Mouse (Mus musculus) hindbrain, embryonic 14.5 days (tissue): ENCODE measurements around the gene Zfp446. TPM values are rescaled to one million over a fixed set of nuclear protein-coding genes. Genes with fewer than 3 reads are reported as not detected.
"Not testable (repeated sequence)": the region's sequence is repeated elsewhere in the genome, so short reads cannot be mapped to it uniquely, and the experiment has no call there.

ENCODE experiments used
- ATAC-seq: fragments of 200-750 bp; cut with Nextera tagmentation; 2 replicates; pipeline ENCODE4 v1.8.0; 2017; ENCODE audit warnings: moderate number of reproducible peaks, mild to moderate bottlenecking, moderate TSS enrichment, moderate library complexity; ENCODE audit not compliant: low FRiP score
- DNase-seq: peaks from one replicate; pipeline ENCODE4 v3.0.0-alpha.2; 2015; ENCODE audit warnings: low spot score
- H3K27ac ChIP-seq: fragments of 300-500 bp; sonication (generic); 2 replicates; pipeline ENCODE4 v1.5.1; 2014; ENCODE audit warnings: mild to moderate bottlenecking, moderate library complexity
- H3K27me3 ChIP-seq: fragments of 300-500 bp; sonication (generic); 2 replicates; pipeline ENCODE4 v1.6.1; 2014; ENCODE audit warnings: mild to moderate bottlenecking, low read length, mixed read lengths; ENCODE audit not compliant: control insufficient read depth, insufficient read depth
- H3K36me3 ChIP-seq: fragments of 300-500 bp; sonication (generic); replicated peaks from 2 replicates; pipeline ENCODE4 v1.6.1; 2014; ENCODE audit not compliant: control insufficient read depth, insufficient read depth
- H3K4me1 ChIP-seq: fragments of 300-500 bp; sonication (generic); replicated peaks from 2 replicates; pipeline ENCODE4 v1.6.1; 2014; ENCODE audit warnings: antibody characterized with exemption, low read length, mixed read lengths; ENCODE audit not compliant: control insufficient read depth, insufficient read depth
- H3K4me2 ChIP-seq: fragments of 300-500 bp; sonication (generic); replicated peaks from 2 replicates; pipeline ENCODE4 v1.6.1; 2014; ENCODE audit warnings: mild to moderate bottlenecking, moderate library complexity
- H3K4me3 ChIP-seq: fragments of 300-500 bp; sonication (generic); replicated peaks from 2 replicates; pipeline ENCODE4 v1.5.1; 2014; ENCODE audit warnings: mild to moderate bottlenecking, low read length
- H3K9ac ChIP-seq: fragments of 300-500 bp; sonication (generic); 2 replicates; pipeline ENCODE4 v1.6.1; 2014
- H3K9me3 ChIP-seq: fragments of 300-500 bp; sonication (generic); 2 replicates; pipeline ENCODE4 v1.6.1; 2016; ENCODE audit warnings: low read length; ENCODE audit not compliant: control insufficient read depth
- WGBS: fragments of 180-500 bp; shearing (Covaris S2); extraction: QIAGEN DNeasy Blood & Tissue Kit; methylation state at CpG from one replicate; pipeline ENCODE4 v1.1.7; 2014; 5-methylcytosine and 5-hydroxymethylcytosine counted together
- polyA plus RNA-seq: library from polyadenylated mRNA; unstranded; fragments of >200 nt; fragmentation: Nextera tagmentation; extraction: Ambion mirVana; gene quantifications from 2 replicates; pipeline ENCODE4 v1.2.1, GENCODE M21; 2014

Zfp446 gene
- 6.6 and 8.9 TPM in 2 replicates for polyA plus RNA-seq

GRCm38 (mm10) chr7:12977682-12978389, at the start of gene Zfp446:
Gene Zfp446, plus strand, starts transcription at chr7:12977848.
- Histone ChIP-seq H3K4me3 (peak within 1 kb of the TSS; percentile 48), H3K9ac (peak within 1 kb of the TSS; percentile 70), H3K9me3 (no peaks in the 10 kb centered on the region), H3K36me3 (peaks cover 11% of the 10 kb centered on the region), H3K4me2 (peak within 1 kb of the TSS; percentile 85), H3K27me3 (no peaks in the 10 kb centered on the region), H3K27ac (peak within 1 kb of the TSS; percentile 92), H3K4me1 (peaks cover 14% of the 10 kb centered on the region)
- DNase-seq (peak; percentile 97), ATAC-seq (peak; percentile 99)
- WGBS = under 1% methylated on average over 49 of the region's 49 CpGs

GRCm38 (mm10) chr7:12933615-12934140, 44.0 kb upstream of the Zfp446 start:
- WGBS = 43% methylated on average over 4 of the region's 4 CpGs
- ATAC-seq = no peak

GRCm38 (mm10) chr7:12934808-12935207, 42.8 kb upstream of the Zfp446 start:
- no peak overlapping the region for H3K27ac ChIP-seq
- H3K9me3 ChIP-seq = no peaks in the 10 kb centered on the region
- H3K9ac ChIP-seq = no peak overlapping the region
- no peak overlapping the region for H3K4me2 ChIP-seq
- ATAC-seq = no peak
- no peak overlapping the region for H3K4me3 ChIP-seq
- WGBS = 80% methylated on average over 3 of the region's 3 CpGs
- no peaks in the 10 kb centered on the region for H3K36me3 ChIP-seq
- no peak for DNase-seq
- no peaks in the 10 kb centered on the region for H3K4me1 ChIP-seq
- no peaks in the 10 kb centered on the region for H3K27me3 ChIP-seq

More at GRCm38 (mm10) chr7:12933615-12934140, 44.0 kb upstream of the Zfp446 start:
- Histone ChIP-seq H3K9me3 (no peaks in the 10 kb centered on the region), H3K9ac (no peak overlapping the region), H3K27me3 (peaks cover 4% of the 10 kb centered on the region; the same call in 1 of the 2 replicates), H3K27ac (no peak overlapping the region), H3K36me3 (no peaks in the 10 kb centered on the region), H3K4me2 (no peak overlapping the region), H3K4me3 (no peak overlapping the region), H3K4me1 (no peaks in the 10 kb centered on the region)
- no peak for DNase-seq

- H3K27ac ChIP-seq, H3K4me2 ChIP-seq, H3K27me3 ChIP-seq, H3K4me1 ChIP-seq, DNase-seq, H3K36me3 ChIP-seq, H3K9me3 ChIP-seq, ATAC-seq, H3K9ac ChIP-seq, H3K4me3 ChIP-seq: not testable (repeated sequence)
- 98% methylated on average over 4 of the region's 4 CpGs for WGBS
Measured at GRCm38 (mm10) chr7:12937254-12937803, 40.3 kb upstream of the Zfp446 start.

- no peak overlapping the region for H3K27ac ChIP-seq
- H3K4me3 ChIP-seq = no peak overlapping the region
- no peak overlapping the region for H3K9ac ChIP-seq
- H3K36me3 ChIP-seq = no peaks in the 10 kb centered on the region
- DNase-seq (no peak), ATAC-seq (no peak)
- no peaks in the 10 kb centered on the region for H3K9me3 ChIP-seq
- H3K4me1 ChIP-seq = no peaks in the 10 kb centered on the region
- H3K27me3 ChIP-seq = no peaks in the 10 kb centered on the region
- 91% methylated on average over 4 of the region's 4 CpGs for WGBS
- no peak overlapping the region for H3K4me2 ChIP-seq
Measured at GRCm38 (mm10) chr7:12940599-12940998, 37.0 kb upstream of the Zfp446 start.

- no peak overlapping the region for H3K27ac ChIP-seq
- no peaks in the 10 kb centered on the region for H3K27me3 ChIP-seq
- no peaks in the 10 kb centered on the region for H3K4me1 ChIP-seq
- DNase-seq = no peak
- H3K4me3 ChIP-seq = no peak overlapping the region
- H3K36me3 ChIP-seq = no peaks in the 10 kb centered on the region
- no peaks in the 10 kb centered on the region for H3K9me3 ChIP-seq
- ATAC-seq = no peak
- no peak overlapping the region for H3K4me2 ChIP-seq
- no peak overlapping the region for H3K9ac ChIP-seq
Measured at GRCm38 (mm10) chr7:12943488-12943887, 34.2 kb upstream of the Zfp446 start.

GRCm38 (mm10) chr7:12949032-12949871, 28.4 kb upstream of the Zfp446 start:
- peak overlapping the region; percentile 91 for H3K27ac ChIP-seq
- peak overlapping the region; percentile 68 for H3K9ac ChIP-seq
- H3K4me1 ChIP-seq = peaks cover 9% of the 10 kb centered on the region
- peak overlapping the region; percentile 50 for H3K4me3 ChIP-seq
- 10% methylated on average over 35 of the region's 35 CpGs for WGBS
- ATAC-seq = peak; percentile 98
- H3K4me2 ChIP-seq = peak overlapping the region; percentile 92
- H3K27me3 ChIP-seq = no peaks in the 10 kb centered on the region
- no peaks in the 10 kb centered on the region for H3K9me3 ChIP-seq
- H3K36me3 ChIP-seq = no peaks in the 10 kb centered on the region
- DNase-seq = peak; percentile 97

GRCm38 (mm10) chr7:12949872-12950229, 27.8 kb upstream of the Zfp446 start:
- peak overlapping the region; percentile 50 for H3K4me3 ChIP-seq
- H3K36me3 ChIP-seq = no peaks in the 10 kb centered on the region
- H3K4me1 ChIP-seq = peaks cover 9% of the 10 kb centered on the region
- WGBS = 16% methylated on average over 16 of the region's 16 CpGs
- H3K4me2 ChIP-seq = peak overlapping the region; percentile 92
- peak overlapping the region; percentile 86 for H3K27ac ChIP-seq
- DNase-seq (no peak), ATAC-seq (no peak; the same call in 1 of the 2 replicates)
- H3K9ac ChIP-seq = peak overlapping the region; percentile 68
- H3K27me3 ChIP-seq = no peaks in the 10 kb centered on the region
- no peaks in the 10 kb centered on the region for H3K9me3 ChIP-seq

- Histone ChIP-seq H3K27ac (no peak overlapping the region), H3K4me1 (peaks cover 3% of the 10 kb centered on the region; the same call in 1 of the 2 replicates), H3K9ac (no peak overlapping the region), H3K4me3 (no peak overlapping the region), H3K9me3 (no peaks in the 10 kb centered on the region), H3K4me2 (no peak overlapping the region), H3K36me3 (no peaks in the 10 kb centered on the region), H3K27me3 (no peaks in the 10 kb centered on the region)
- ATAC-seq = no peak
- no peak for DNase-seq
- 69% methylated on average over 3 of the region's 3 CpGs for WGBS
Measured at GRCm38 (mm10) chr7:12954896-12955295, 22.8 kb upstream of the Zfp446 start.
